Mouse (Mus musculus) liver, embryonic 15.5 days (tissue): ENCODE results near the gene Il33. TPM values are rescaled to one million over a fixed set of nuclear protein-coding genes. Genes with fewer than 3 reads are reported as not detected.

ENCODE experiments used
- ATAC-seq: fragments of 200-750 bp; cut with Nextera tagmentation; 2 replicates; pipeline ENCODE4 v1.8.0; 2017; ENCODE audit warnings: moderate number of reproducible peaks, mild to moderate bottlenecking, moderate library complexity; ENCODE audit not compliant: insufficient read depth
- H3K27ac ChIP-seq: fragments of 300-500 bp; sonication (generic); replicated peaks from 2 replicates; pipeline ENCODE4 v1.5.1; 2015; ENCODE audit warnings: mild to moderate bottlenecking, inconsistent platforms
- H3K27me3 ChIP-seq: fragments of 300-500 bp; sonication (generic); 2 replicates; pipeline ENCODE4 v1.6.1; 2015; ENCODE audit warnings: mild to moderate bottlenecking, inconsistent platforms
- H3K36me3 ChIP-seq: fragments of 300-500 bp; sonication (generic); replicated peaks from 2 replicates; pipeline ENCODE4 v1.6.1; 2015; ENCODE audit warnings: moderate library complexity, mild to moderate bottlenecking, inconsistent platforms
- H3K4me1 ChIP-seq: fragments of 300-500 bp; sonication (generic); replicated peaks from 2 replicates; pipeline ENCODE4 v1.6.1; 2015; ENCODE audit warnings: inconsistent platforms
- H3K4me2 ChIP-seq: fragments of 300-500 bp; sonication (generic); 2 replicates; pipeline ENCODE4 v1.6.1; 2015; ENCODE audit warnings: moderate library complexity, mild to moderate bottlenecking, inconsistent platforms
- H3K4me3 ChIP-seq: fragments of 300-500 bp; sonication (generic); replicated peaks from 2 replicates; pipeline ENCODE4 v1.5.1; 2015; ENCODE audit warnings: mild to moderate bottlenecking, inconsistent platforms
- H3K9ac ChIP-seq: fragments of 300-500 bp; sonication (generic); 2 replicates; pipeline ENCODE4 v1.6.1; 2015; ENCODE audit warnings: moderate library complexity, mild to moderate bottlenecking, inconsistent platforms
- H3K9me3 ChIP-seq: fragments of 300-500 bp; sonication (generic); replicated peaks from 2 replicates; pipeline ENCODE4 v1.6.1; 2016; ENCODE audit warnings: inconsistent platforms
- WGBS: fragments of 180-500 bp; shearing (Covaris S2); methylation state at CpG from one replicate; pipeline ENCODE4 v1.1.7; 2015; ENCODE audit warnings: mixed read lengths; ENCODE audit not compliant: insufficient replicate concordance; 5-methylcytosine and 5-hydroxymethylcytosine counted together
- polyA plus RNA-seq: library from polyadenylated mRNA; unstranded; fragments of >200 nt; fragmentation: Nextera tagmentation; extraction: Ambion mirVana; gene quantifications from 2 replicates; pipeline ENCODE4 v1.2.1, GENCODE M21; 2015

The Il33 gene
- polyA plus RNA-seq, 1 experiment from 2014 or later, result 1.2 TPM

DNA sequence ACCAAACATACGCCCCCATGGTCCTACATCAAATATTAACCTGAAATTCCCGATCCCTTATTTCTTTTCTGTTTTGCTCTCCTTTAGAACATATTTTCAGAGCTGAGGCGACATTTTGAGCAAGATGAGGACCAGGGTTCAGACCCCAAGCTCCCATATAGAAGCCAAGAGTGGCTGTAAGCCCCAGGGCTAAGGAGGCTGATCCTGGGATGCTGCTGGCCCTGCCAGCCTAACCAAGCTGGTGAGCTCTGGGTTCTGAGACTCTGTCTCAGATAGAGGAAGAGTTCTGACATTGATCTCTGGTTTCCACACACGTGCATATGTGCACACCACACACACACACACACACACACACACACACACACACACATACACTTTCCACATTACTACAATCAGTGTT is 36.0 kb downstream of the Il33 start:
- H3K9me3 ChIP-seq, result no peaks in the 10 kb centered on the region
- no peaks in the 10 kb centered on the region for H3K36me3 ChIP-seq
- H3K27me3 ChIP-seq, result no peaks in the 10 kb centered on the region
- no peak overlapping the region for H3K4me3 ChIP-seq
- no peak for ATAC-seq
- H3K27ac ChIP-seq, result no peak overlapping the region
- H3K9ac ChIP-seq, result no peak overlapping the region
- H3K4me1 ChIP-seq, result no peaks in the 10 kb centered on the region
- H3K4me2 ChIP-seq, result no peak overlapping the region
- 50% methylated on average over 4 of the region's 4 CpGs for WGBS

DNA sequence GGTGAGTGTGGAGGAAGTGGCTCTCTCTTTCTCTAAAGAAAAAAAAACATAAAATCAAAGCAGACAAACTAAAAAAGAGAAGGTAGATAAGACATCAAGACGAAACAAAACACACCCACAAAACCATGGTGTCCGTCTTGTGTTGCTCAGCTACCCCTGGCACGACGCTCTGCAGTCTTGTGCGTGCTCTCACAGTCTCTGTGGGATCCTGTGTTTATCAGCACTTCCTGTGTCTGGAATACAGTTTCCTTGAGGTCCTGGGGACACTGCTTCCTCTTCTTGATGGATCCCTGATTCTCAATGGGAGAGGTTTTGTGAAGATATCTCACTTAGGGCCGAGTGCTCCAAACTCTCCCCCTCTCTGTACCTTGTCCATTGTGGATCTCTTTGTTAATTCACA is 36.9 kb downstream of the Il33 start:
- no peak overlapping the region for H3K9ac ChIP-seq
- WGBS, result 22% methylated on average over 6 of the region's 6 CpGs
- no peaks in the 10 kb centered on the region for H3K4me1 ChIP-seq
- H3K36me3 ChIP-seq, result no peaks in the 10 kb centered on the region
- no peak overlapping the region for H3K27ac ChIP-seq
- no peaks in the 10 kb centered on the region for H3K9me3 ChIP-seq
- ATAC-seq, result no peak
- H3K4me2 ChIP-seq, result no peak overlapping the region
- no peaks in the 10 kb centered on the region for H3K27me3 ChIP-seq
- no peak overlapping the region for H3K4me3 ChIP-seq

DNA sequence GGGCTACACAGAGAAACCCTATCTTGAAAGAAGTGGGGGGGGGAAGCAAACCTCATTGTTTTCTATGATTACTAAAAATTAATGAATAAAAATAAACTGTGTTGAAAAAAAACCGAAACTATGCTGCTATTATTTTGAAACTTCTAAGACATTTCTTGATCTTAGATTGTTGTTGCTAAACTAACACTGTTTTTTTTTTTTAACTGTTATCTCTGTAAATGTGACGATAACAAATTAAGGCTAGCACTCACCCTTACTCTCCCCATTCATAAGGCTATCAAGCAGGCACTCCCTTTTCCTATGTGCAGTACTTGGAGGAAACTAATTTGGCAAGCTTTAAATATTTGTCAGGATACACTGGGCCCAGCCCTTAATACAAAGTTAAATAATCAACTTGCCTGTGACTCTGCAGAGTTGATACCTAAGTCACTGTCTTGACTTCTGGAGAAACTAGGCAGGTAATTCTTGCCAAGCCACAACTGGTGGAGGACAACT is 38.7 kb downstream of the Il33 start:
- Histone ChIP-seq H3K27me3 (no peaks in the 10 kb centered on the region), H3K9ac (no peak overlapping the region), H3K27ac (no peak overlapping the region), H3K9me3 (no peaks in the 10 kb centered on the region), H3K36me3 (no peaks in the 10 kb centered on the region), H3K4me2 (no peak overlapping the region), H3K4me1 (no peaks in the 10 kb centered on the region), H3K4me3 (no peak overlapping the region)
- 40% methylated on average over 2 of the region's 2 CpGs for WGBS
- no peak for ATAC-seq

DNA sequence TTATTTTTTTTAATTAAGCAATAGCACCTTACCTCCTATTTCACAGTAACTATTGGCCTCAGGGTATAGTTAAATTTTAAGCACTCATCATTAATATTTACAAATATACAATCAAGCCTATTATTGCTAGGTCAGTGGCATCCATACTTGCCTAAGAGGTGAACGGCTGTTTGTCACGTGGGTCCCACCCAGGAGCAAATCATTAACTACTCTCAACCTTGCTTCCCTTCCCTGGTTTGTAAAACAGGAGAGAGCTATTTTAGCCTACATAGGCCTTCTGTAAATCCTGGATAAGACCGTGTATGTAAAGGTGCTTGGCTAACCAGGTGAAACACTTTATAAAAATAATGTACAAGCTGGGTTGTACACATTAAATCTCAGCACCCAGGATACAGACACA is 43.0 kb downstream of the Il33 start:
- no peak overlapping the region for H3K27ac ChIP-seq
- no peak overlapping the region for H3K4me3 ChIP-seq
- no peaks in the 10 kb centered on the region for H3K4me1 ChIP-seq
- no peaks in the 10 kb centered on the region for H3K9me3 ChIP-seq
- no peak overlapping the region for H3K9ac ChIP-seq
- no peaks in the 10 kb centered on the region for H3K27me3 ChIP-seq
- H3K4me2 ChIP-seq, result no peak overlapping the region
- H3K36me3 ChIP-seq, result no peaks in the 10 kb centered on the region
- no peak for ATAC-seq
- 69% methylated on average over 3 of the region's 3 CpGs for WGBS

DNA sequence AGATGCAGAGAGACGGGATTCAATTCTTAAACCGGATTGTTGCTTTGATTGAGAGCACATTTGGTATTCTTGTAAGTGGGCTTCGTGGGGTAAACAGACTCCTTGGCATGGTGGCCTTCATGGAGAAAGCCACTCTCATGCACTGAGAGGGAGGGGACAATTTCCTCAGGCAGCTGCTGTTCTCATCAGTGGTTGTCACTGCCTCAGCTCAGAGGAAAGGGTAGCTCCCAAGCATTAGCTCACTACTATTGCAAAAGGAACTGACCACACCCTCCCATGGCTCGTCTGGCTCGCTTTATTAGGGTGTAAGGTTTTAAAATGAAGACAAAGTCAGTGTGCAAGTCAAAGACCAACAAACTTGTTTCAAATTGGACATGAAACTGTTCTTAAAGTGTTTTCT is 48.5 kb downstream of the Il33 start:
- no peak overlapping the region for H3K4me3 ChIP-seq
- H3K27me3 ChIP-seq, result no peaks in the 10 kb centered on the region
- H3K9me3 ChIP-seq, result no peaks in the 10 kb centered on the region
- no peak overlapping the region for H3K4me2 ChIP-seq
- no peak overlapping the region for H3K27ac ChIP-seq
- no peaks in the 10 kb centered on the region for H3K36me3 ChIP-seq
- H3K9ac ChIP-seq, result no peak overlapping the region
- WGBS, result 47% methylated on average over 5 of the region's 5 CpGs
- no peak for ATAC-seq
- no peaks in the 10 kb centered on the region for H3K4me1 ChIP-seq

DNA sequence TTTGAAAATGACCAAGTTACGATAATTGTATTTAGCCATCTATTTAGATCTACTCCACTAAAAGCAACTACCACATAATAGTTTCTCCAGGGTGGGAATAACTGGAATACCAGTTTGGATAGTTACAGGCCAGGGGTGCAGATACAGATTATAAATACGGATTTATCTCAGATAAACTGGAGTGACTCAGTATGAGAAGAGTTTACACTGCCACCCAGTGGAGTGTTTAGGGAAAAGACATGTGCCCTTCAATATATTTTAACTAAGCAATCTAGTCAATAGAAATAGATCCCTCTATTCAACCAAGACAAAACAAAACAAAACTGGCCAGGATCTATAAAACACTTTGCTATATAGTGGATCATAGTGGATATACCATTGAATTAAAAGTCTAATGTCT is 53.9 kb downstream of the Il33 start:
- Histone ChIP-seq H3K9me3 (no peaks in the 10 kb centered on the region), H3K27ac (no peak overlapping the region), H3K4me1 (no peaks in the 10 kb centered on the region), H3K9ac (no peak overlapping the region), H3K27me3 (no peaks in the 10 kb centered on the region), H3K4me3 (no peak overlapping the region), H3K4me2 (no peak overlapping the region), H3K36me3 (no peaks in the 10 kb centered on the region)
- no peak for ATAC-seq
- 49% methylated on average over 2 of the region's 2 CpGs for WGBS

DNA sequence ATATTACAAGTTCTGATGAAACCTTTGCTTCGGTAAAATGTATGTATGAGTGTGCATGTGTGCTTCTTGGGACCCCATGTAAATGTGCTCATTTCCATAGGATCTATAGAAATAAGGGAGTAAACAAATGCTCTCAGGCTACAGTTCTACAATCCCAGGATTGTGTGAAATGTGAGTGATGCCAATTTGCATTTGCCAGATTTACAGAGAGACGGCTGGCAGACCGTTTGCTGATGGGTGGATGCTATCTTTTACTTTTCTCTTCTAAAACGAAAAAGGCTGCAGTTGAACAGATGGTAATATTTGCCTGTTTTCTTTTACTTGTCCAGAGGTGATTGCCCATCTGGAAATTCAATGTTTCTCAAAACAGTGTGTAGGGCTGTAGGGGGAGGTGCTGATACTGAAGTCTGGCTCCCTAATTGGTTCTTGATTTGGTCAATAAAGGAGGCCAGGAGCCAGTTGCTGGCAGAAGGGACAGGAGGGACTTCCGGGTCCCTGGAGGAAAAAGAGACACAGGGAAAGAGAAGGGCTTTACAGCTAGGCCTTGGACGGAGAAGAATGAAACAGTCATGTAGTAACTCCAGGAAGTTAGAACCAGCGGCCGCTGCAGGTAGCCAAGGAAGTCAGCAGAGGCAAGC is 54.7 kb downstream of the Il33 start:
- no peaks in the 10 kb centered on the region for H3K27me3 ChIP-seq
- WGBS, result 67% methylated on average over 8 of the region's 8 CpGs
- H3K4me3 ChIP-seq, result no peak overlapping the region
- no peaks in the 10 kb centered on the region for H3K4me1 ChIP-seq
- no peak overlapping the region for H3K27ac ChIP-seq
- no peak overlapping the region for H3K9ac ChIP-seq
- H3K4me2 ChIP-seq, result no peak overlapping the region
- no peaks in the 10 kb centered on the region for H3K36me3 ChIP-seq
- H3K9me3 ChIP-seq, result no peaks in the 10 kb centered on the region
- no peak for ATAC-seq

DNA sequence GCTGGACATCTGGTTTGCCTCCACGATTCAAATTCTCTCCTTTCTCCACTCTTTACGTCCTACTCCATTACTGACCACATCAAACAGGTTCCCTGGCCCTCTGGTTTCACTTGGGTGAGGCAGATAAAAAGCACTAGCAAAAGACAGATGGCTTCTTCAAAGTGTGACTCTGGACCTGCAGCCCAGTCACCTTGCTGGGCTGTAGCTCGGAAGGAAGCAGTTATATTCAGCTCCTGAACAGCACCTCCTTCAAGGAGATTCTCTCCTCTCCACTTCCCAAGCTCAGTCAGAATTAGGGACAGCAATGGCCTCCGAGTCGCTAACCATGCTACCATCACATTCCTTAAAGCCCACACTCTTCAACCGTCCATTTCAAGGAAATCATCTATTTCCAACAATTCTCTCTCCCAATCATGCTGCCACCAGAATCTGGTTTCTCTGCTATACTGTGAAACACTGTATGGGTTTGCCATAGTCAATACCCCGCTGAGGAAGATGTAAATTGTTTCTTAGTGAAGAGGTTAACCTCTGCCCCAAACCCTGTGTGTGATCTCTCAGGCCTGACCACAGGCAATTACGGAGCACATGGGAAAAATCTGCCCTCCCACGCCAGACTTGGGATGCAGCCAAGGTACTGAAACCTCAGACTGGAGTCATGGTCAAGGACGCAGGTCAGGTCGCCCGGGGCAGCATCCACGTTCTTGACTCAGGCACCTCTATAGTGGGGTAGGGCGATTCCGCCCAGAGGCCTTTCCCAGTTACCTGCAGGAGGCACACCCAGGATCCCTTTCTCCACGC is 59.5 kb downstream of the Il33 start:
- Histone ChIP-seq H3K4me2 (no peak overlapping the region), H3K4me3 (no peak overlapping the region), H3K36me3 (no peaks in the 10 kb centered on the region), H3K9ac (no peak overlapping the region), H3K27me3 (no peaks in the 10 kb centered on the region), H3K27ac (no peak overlapping the region), H3K4me1 (no peaks in the 10 kb centered on the region), H3K9me3 (no peaks in the 10 kb centered on the region)
- 69% methylated on average over 16 of the region's 16 CpGs for WGBS
- ATAC-seq, result no peak

DNA sequence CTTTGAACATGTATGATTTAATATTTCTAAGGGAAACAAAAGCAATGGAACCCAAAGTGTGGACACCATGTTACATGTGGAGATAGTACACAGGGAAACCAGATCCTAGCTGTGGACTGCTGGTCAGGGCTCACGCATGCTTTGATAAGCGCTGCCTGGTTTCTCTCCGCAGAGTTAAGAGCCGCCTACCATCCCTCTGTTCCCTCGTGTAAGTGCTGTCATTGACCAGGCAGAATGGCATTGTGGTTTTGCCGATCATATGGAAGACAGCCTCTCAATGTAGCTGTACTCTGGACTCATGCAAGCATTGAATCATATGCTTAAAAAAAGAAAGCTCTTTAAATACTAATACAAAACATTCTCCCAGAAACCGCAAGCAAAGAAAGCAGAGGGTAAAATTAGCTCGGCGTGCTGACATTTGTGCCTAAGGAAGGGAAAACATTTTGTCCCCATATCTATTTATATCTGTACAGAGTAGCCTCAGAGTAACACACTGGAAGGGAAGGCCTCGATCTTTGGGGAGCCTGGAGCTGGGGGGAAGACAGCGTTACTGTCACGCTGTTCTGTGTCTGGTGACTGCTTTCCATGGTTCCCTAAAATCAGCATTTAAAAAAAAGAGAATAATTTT is 61.7 kb downstream of the Il33 start:
- ATAC-seq, result no peak
- H3K4me3 ChIP-seq, result no peak overlapping the region
- H3K4me2 ChIP-seq, result no peak overlapping the region
- 71% methylated on average over 12 of the region's 12 CpGs for WGBS
- no peak overlapping the region for H3K9ac ChIP-seq
- H3K27ac ChIP-seq, result no peak overlapping the region
- no peaks in the 10 kb centered on the region for H3K36me3 ChIP-seq
- H3K4me1 ChIP-seq, result no peaks in the 10 kb centered on the region
- no peaks in the 10 kb centered on the region for H3K9me3 ChIP-seq
- no peaks in the 10 kb centered on the region for H3K27me3 ChIP-seq

DNA sequence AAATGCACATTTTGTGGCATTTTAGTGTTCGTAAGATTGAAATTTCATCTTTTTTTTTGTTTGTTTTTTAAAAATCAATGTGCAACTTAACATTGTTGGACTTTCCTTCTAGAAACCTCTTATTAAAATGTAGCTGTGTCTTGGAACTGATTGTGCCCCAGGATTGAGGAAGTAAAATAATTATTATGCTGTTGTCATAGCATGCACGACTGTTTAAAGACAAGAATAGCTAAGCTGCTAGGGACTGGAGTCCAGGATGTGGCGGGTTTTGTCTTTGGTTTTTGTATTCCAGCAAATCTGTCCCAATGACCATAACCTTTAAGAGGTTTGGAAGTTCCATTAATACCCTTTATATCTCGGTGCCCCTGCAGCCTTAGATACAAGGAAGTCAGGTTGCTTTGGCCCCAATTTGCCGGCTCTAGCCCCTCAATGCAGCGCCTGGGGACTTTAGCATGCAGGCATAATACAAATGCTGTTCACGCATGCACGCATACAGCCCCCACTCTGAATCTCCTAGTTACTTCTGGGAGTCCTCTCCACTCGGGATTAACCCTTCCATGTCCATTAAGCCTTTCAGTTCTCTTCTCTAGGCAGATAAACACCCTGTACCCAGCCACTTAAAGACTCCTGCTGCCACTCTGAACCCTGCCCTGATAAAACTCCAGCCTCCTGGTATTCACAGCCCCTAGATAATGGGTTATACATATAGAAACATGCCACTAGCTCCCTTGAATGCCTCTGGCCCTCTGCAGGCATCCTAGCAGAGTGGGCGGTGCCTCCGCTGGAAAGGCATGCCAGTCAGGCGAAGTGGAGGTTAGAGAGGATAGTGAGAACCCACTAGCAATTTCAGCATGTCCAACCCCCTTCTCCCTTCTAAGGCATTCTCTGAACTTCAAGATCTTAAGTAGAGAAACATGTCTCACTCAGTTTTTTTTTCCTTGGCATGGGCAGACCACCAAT is 75.8 kb downstream of the Il33 start:
- Histone ChIP-seq H3K36me3 (no peaks in the 10 kb centered on the region), H3K4me1 (no peaks in the 10 kb centered on the region), H3K4me3 (no peak overlapping the region), H3K9ac (no peak overlapping the region), H3K4me2 (no peak overlapping the region), H3K9me3 (no peaks in the 10 kb centered on the region), H3K27me3 (no peaks in the 10 kb centered on the region), H3K27ac (no peak overlapping the region)
- WGBS, result 53% methylated on average over 12 of the region's 12 CpGs
- ATAC-seq, result no peak

DNA sequence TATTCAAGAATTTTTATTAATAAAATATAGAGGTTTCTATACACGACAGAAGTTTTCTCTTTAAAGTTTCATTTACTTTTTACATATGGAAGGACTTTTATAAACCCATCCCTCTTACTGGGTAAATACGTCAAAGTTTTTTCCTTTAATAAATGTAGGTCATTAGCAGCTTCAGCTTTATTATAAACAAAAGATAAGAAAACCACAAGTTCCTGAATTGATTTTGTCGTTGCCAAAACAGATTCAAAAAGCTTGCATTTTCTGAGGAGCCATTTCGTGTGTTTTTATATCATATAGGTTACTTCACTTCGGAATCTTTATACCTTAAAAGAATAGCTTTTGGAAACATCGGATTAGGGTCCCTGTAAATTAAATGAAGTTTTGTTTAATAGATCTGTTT is 76.6 kb downstream of the Il33 start:
- no peaks in the 10 kb centered on the region for H3K9me3 ChIP-seq
- WGBS, result 46% methylated on average over 6 of the region's 6 CpGs
- no peak overlapping the region for H3K9ac ChIP-seq
- no peak overlapping the region for H3K4me2 ChIP-seq
- no peak overlapping the region for H3K4me3 ChIP-seq
- no peak overlapping the region for H3K27ac ChIP-seq
- H3K36me3 ChIP-seq, result no peaks in the 10 kb centered on the region
- no peaks in the 10 kb centered on the region for H3K27me3 ChIP-seq
- ATAC-seq, result no peak
- H3K4me1 ChIP-seq, result no peaks in the 10 kb centered on the region
